Mouse (Mus musculus) bone marrow macrophage, adult 2 months (primary cell): Measurements from ENCODE around the gene Itpripl2.

Experiments used
- CTCF ChIP-seq: IDR thresholded peaks from 2 replicates; pipeline ENCODE4 v1.5.1; 2012; ENCODE audit warnings: low read depth, mild to moderate bottlenecking, low read length, moderate library complexity
- POLR2A ChIP-seq: IDR thresholded peaks from 2 replicates; pipeline ENCODE4 v1.6.1; 2012; ENCODE audit warnings: mild to moderate bottlenecking, low read depth, low read length, borderline replicate concordance

DNA sequence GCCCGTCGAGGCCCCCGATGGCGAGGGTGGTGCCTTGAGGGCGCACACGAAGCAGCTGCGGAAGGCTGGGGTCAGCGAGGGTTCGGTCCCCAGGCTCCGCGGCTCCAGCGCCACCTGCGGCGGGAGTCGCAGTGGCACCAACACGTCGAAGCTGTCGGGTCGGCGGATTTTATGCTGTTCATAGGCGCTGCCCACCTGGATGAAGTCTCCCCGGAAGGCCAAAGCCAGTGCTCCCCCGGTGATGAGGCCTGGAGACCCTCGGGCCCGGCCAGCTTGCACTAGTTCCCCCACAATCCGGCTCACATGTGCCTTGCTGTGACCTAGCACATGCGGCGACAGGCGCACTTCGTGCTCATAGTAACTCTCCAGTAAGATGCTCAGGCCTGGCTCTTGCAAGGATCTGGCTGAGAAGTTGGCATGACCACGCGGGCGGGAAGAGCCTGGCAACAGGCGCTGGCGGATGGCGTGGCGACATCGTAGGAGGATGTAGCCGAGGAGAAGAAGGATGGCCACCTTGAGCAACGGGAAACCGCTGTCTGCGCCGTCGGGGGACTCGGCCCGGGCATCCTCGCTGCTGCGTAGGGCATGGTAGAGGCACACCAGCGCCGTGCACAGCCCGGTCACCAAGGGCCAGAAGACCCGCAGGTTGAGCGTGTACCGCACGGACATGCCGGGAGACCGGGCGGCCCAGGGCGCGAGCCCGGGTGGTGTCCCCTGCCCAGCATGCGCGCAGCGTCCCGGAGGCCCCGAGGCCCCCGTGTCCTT is 927 bp downstream of the Itpripl2 start:
- TF ChIP-seq CTCF (no peak), POLR2A (no peak)
